Mouse (Mus musculus): ENCODE measurements at regions not wholly inside any gene's neighbourhood (a gene's known extent, or its start where the extent isn't known, plus 50 kb on each side); places are given as distances from the start of the nearest gene placed in this dataset.

GRCm38 (mm10) chr13:84804241-84804980, 384.8 kb upstream of the Ccnh start:
- H3K27me3 ChIP-seq, result no peaks in the 10 kb centered on the region
- ATAC-seq (ENCODE audit: insufficient number of reproducible peaks, insufficient read depth, low FRiP score, low TSS enrichment), result no peak
- H3K9ac ChIP-seq, result no peak overlapping the region
- H3K4me1 ChIP-seq, result no peaks in the 10 kb centered on the region
- no peaks in the 10 kb centered on the region for H3K9me3 ChIP-seq
- 70% methylated on average over 3 of the region's 3 CpGs for WGBS
- H3K4me3 ChIP-seq, result no peak overlapping the region
- H3K36me3 ChIP-seq, result no peaks in the 10 kb centered on the region
- no peak overlapping the region for H3K27ac ChIP-seq
- H3K4me2 ChIP-seq (replicated peaks), result no peak overlapping the region

DNA sequence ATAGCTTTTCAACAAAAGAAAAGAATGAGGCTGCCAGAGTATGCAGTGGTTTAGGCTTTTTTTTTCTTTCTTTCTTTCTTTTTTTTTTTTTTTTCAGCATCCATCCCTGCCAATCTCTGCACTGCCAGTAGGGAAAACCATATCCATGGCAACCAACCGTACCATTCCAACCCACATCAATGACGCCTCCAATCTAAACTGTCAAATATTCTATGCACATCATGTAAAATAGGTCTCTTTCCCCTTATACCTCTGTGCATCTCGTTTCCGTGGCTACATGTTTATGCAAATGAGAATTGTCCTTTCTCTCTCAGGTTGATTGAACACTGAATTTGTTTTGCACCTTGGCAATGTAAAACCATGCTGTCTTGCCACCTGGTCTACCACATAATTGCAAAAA, 384.0 kb upstream of the Ccnh start:
- Histone ChIP-seq H3K4me2 (replicated peaks) (no peak overlapping the region), H3K9ac (no peak overlapping the region), H3K9me3 (no peaks in the 10 kb centered on the region), H3K4me1 (no peaks in the 10 kb centered on the region), H3K27ac (no peak overlapping the region), H3K4me3 (no peak overlapping the region), H3K27me3 (no peaks in the 10 kb centered on the region), H3K36me3 (no peaks in the 10 kb centered on the region)
- no peak for ATAC-seq (ENCODE audit: insufficient number of reproducible peaks, insufficient read depth, low FRiP score, low TSS enrichment)
- WGBS, result 76% methylated on average over 4 of the region's 4 CpGs

DNA sequence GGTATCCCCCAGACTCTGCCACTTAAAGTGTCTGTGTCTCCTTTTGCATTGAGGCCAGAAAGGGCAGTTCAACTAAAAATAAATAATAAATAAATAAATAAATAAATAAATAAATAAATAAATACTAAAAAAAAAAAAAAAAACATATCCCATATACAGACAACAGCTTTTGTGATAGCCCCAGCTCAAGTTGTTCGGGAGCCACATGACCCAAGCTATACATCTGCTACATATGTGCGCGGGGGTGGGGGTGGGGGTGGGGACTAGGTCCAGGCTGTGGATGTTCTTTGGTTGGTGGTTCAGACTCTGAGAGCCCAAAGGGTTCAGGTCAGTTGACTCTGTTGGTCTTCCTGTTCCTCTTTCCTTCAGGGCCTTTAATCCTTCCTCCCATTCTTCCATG, 379.6 kb upstream of the Ccnh start:
- 95% methylated on average over 3 of the region's 3 CpGs for WGBS
- Histone ChIP-seq H3K36me3 (no peaks in the 10 kb centered on the region), H3K4me2 (replicated peaks) (no peak overlapping the region), H3K4me1 (no peaks in the 10 kb centered on the region), H3K9ac (no peak overlapping the region), H3K27ac (no peak overlapping the region), H3K9me3 (no peaks in the 10 kb centered on the region), H3K4me3 (no peak overlapping the region), H3K27me3 (no peaks in the 10 kb centered on the region)
- ATAC-seq (ENCODE audit: insufficient number of reproducible peaks, insufficient read depth, low FRiP score, low TSS enrichment), result no peak

All from embryonic facial prominence, embryonic 12.5 days (tissue).